Mouse (Mus musculus): ENCODE data around the gene Caly. TPM values are rescaled to one million over a fixed set of nuclear protein-coding genes. Genes with fewer than 3 reads are reported as not detected.

Caly gene
- total RNA-seq, 2 experiments from 2014 or later, result not detected

DNA sequence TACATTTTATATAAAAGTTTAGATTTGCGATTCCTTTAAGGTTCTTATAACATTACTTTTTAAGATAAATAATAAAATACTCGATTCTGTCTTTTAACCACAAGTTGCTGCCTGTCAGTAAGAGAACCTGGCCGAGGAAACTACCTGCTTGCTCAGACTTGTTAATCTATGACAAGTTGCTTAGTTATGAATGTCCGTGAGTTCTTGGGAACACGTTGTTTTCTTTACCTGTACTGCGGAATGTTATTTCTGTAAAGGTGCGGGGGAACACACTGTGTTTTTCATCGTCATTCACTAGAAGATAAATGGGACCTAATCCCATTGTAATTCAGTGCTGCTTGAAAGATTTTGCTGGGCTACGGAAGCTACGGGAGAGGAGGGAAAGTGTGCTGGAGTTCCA, 8.3 kb upstream of the Caly start:
- no peak for DNase-seq (ENCODE audit: low spot score in 2 of 2)

- no peak for DNase-seq (ENCODE audit: low spot score in 2 of 2)
Observed at GRCm38 (mm10) chr7:140081408-140082241, 723 bp downstream of the Caly start.

- DNase-seq (ENCODE audit: low spot score in 2 of 2), result peak in 1 of 2 experiments; percentile 37
Observed at GRCm38 (mm10) chr7:140080503-140081156, 1.7 kb downstream of the Caly start.

DNA sequence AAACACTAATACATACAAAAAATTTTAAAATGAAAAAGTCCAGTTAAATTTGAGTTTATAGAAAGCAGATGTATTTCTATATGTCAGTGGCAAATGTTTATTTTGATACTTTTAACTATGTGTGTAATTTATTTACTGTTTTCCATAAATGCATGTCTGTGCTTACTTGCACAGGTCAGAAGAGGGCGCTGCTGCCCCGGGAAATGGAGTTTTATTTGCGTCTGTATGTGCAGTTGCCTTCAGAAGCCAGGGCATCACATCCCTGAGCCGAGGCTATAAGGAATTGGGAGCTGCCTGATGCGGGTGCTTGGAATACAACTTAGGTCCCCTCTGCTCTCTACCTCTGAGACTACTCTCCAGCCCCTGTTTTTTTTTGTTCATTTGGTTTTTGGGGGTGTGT, 3.6 kb downstream of the Caly start:
- DNase-seq (ENCODE audit: low spot score in 2 of 2), result peak in 1 of 2 experiments; percentile 40

DNA sequence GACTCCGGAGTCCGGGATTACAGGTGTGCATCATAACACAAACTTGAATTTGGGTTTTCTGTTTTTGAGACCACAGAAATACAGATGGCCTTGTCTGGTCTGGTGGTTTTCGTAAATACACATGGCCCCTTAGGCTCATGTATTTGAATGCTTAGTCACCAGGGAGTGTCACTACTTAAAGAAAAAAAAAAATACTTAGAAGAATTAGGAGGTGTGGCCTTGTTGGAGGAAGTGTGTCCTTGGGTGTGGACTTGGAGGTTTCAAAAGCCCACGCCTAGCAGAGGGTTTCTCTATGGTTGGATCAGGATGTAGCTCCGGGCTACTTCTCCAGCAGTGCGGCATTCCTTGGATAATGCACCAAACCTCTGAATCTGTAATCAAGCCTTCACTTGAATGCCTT, 4.7 kb downstream of the Caly start:
- no peak for DNase-seq (ENCODE audit: low spot score in 2 of 2)

DNA sequence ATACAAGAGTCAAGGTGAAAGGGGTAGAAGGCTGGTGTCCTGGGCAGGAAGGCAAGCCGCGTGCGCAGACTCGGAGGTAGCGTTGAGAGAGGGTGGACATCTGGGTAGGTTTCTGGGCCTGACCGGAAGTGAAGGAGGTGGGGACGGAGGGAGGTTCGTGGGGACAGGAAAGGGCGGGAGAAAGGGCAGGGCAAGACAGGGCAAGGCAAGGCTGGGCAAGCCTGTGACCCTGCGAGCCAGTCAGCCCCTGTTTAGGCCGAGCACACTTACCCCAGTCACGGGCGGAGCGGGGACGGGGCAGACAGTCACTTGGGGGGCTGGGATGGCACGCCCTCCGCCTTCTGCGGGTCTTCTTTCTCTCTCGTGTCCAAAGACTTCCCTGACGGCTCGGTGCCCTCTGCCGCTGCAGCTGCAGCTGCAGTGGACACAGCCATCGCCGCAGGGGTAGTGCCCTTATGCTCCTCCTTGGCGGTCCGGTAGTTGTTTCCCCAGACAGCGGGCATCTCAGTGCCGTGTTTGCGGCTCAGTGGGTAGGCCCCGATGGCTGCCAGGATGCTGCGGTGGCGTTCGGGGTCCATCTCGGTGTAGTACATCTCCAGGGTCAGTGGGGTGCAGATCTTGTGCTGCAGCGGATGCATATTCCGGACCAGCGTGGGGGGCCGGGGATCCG, 12.2 kb downstream of the Caly start:
- DNase-seq (ENCODE audit: low spot score in 2 of 2), result no peak

- DNase-seq (ENCODE audit: low spot score in 2 of 2), result no peak
Observed at GRCm38 (mm10) chr7:140067397-140067796, 15.0 kb downstream of the Caly start.

DNA sequence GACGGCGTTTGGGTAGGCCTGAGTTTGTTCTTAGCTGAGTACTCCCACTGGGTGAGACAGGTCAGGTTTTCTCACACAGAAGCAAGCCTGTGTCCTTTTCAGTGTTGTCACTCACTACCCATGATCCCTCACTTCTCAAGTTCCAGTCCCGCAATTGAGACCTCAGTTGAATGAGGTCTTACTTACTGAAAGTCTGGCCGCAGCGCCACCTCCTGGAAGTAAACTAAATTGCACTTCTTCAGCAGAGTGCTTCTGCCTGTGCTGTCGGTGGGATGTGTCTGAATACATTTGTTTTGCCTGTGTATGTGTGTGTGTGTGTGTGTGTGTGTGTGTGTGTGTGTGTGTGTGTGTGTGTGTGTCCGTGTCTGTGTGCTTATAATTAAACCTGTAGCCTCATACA, 19.3 kb downstream of the Caly start:
- peak; percentile 31 to 59 for DNase-seq (ENCODE audit: low spot score in 2 of 2)

- DNase-seq (ENCODE audit: low spot score in 2 of 2), result no peak
Observed at GRCm38 (mm10) chr7:140062307-140062706, 20.0 kb downstream of the Caly start.

- DNase-seq (ENCODE audit: low spot score in 2 of 2), result no peak
Observed at GRCm38 (mm10) chr7:140061832-140062130, 20.6 kb downstream of the Caly start.

DNA sequence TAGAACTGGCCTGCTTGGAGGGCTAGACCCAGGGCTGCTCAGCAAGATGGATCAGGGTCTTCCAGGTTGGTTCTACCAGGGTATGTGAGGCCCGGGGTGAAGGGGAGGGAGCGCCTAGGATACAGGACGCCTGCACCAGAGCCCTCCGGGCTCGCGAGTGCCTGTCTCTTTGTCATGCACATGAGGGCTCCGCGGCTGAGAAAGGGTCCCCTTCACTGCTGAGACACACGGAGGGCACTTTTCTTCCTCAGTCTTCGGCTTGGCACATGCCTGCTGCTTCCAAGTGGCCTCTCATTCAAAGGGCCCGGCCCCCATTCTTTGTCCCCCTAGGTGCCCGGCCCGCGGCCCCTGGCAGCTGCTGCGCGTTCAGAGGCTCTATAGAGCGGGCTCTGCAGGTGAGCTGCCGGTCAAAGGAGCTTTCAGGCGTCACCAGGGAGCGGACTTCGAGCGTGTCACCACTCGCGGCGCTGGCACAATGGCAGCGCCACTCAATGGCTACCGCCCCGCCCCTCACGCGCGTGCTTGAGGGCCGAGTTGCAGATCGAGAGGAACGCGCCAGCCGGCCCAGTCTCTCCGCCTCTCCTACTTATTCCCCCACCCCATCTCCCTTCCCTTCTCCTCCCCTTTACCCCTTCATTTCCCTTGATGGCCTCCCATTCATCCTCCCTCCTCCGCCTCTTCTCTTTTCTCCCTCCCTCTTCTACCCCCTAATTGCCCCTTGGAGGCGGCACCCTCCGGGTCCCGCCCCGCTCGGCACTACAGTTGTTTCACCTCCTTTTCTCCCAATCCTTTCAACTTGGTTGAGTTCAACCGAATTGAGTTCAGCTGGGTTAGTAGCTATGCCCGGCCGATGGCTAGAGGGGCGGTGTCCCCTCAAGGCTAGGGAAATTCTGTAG, 21.2 kb downstream of the Caly start:
- DNase-seq (ENCODE audit: low spot score in 2 of 2), result no peak

DNA sequence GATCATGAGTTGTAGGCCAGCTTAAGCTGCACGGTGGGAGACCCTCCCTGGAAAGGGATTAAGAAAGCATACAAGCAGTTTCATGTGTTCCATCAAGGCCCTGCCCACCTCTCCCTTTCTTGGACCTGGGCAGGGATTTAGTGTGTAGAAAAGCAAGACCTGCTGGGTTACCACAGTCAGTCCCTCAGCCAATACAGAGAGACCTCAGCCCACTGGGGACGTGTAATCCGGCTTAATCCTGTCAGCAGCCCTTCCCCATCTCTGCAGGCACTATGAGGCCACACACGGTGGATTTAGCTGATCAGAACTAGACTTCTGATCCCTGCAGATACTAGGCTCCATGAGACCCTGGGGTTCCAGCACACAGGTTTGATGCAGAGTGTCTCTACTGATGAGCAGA, 22.7 kb downstream of the Caly start:
- no peak for DNase-seq (ENCODE audit: low spot score in 2 of 2)

- no peak for DNase-seq (ENCODE audit: low spot score in 2 of 2)
Observed at GRCm38 (mm10) chr7:140058528-140058927, 23.8 kb downstream of the Caly start.

DNA sequence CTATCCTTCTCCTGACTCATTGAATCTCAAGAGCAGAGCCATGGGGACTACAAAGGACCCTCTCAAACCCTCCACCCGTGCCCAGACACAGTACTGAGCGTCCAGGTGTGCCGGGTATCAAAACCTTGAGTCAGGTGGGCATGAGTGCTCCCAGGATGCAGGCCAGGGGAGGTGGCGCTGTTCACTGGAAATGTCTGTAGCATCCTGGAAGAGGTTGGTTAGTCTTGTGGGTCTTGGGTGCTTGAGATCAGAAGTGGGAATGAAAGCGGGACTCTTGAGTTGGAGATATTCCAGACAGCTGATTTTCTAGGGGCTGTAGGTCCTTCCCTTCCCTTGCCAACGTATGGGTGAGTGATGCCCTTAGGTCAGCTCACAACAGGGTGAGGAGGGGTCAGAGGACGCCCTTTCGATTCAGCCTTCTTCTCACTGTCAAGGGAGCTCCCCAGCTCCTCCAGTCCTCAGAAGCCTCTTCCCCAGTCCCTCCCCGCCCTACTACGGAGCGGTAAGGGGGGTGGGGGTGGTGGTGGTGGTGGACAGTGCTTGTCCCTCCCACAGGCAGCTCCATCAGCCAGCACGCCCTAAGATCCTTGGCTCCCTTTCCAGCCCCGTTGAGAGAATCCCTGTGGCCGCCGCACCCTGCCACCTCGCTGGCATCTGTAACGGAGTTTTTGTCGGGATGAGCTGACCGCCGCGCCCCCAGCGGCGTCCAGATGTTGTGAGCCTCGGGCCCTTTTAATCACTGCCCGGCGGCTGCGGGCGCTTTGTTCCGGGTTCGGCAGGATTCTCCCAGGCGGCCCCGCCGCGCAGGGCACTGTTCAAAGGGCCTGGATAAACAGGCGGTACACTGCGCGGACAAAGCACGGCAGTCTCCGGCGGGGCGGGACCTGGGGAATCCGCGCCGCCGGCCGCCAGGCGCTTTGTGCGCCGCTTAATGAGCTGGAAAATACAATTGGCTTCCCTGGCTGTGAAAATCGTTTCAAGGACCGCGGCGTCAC, 24.6 kb downstream of the Caly start:
- peak in 1 of 2 experiments; percentile 22 for DNase-seq (ENCODE audit: low spot score in 2 of 2)

GRCm38 (mm10) chr7:140054124-140054523, 28.2 kb downstream of the Caly start:
- DNase-seq (ENCODE audit: low spot score in 2 of 2), result no peak

- DNase-seq (ENCODE audit: low spot score in 2 of 2), result peak in 1 of 2 experiments; percentile 29
Observed at GRCm38 (mm10) chr7:140049115-140049689, 33.1 kb downstream of the Caly start.

DNA sequence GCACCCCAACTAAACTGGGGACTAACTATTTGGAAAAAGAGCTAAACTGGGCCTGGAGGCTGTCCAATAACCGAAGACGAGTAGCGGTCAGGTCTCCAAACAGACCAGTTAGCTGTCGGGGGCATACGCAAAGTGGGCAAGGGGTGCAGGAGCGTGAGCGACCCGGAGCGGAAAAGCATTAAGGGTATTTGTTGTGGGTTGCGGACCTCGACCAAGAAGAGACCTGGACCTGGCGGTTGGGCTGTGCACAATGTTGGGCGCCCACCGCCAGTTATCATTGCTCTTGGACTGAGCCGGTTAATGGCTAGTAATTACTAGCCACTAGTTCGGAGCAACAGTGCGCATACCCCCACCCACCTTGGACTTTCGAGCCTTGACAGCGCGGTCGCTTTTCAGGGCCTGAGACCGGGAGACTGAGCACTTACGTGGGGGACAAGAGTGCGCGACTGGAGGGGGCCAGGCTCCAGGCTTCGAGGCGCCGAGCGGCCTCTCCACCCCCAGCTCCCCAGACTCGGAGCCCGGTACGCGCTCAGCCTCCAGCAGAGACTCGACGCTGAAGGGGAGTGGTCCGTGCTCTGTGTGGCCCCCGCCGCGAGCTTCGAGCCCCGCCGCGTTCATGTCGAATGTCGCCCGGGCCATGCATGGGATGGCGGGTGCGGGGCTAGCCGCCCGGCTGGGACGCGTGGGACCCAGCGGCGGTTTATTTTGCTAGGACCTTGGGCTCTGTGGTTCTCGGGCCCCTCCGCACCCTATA, 33.8 kb downstream of the Caly start, which contains the start of gene Msx3:
Gene Msx3, minus strand, starts transcription at position 729 of the 754 bp plus-strand sequence.
- DNase-seq (ENCODE audit: low spot score in 2 of 2), result no peak

DNA sequence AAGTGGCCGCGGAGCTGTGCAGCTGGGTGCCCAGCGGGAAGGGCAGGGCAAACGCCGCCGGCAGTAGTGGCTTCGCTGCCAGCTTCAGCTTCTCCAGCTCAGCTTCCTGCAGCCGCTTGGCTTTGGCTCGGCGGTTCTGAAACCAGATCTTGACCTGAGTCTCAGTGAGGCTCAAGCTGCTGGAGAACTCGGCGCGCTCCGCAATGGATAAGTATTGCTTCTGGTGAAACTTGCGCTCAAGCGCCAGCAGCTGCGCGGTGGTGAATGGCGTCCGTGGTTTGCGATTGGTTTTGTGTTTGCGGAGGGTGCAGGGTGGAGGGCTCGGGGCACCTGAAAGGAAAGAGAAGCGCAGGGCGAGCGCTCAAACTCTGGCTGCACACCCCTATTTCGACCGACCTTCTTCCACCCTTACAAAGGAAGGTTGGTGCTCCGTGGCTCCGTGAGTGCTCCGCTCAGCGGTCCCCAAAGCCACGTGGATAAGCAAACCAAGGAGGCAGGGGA, 34.5 kb downstream of the Caly start:
- no peak for DNase-seq (ENCODE audit: low spot score in 2 of 2)

DNA sequence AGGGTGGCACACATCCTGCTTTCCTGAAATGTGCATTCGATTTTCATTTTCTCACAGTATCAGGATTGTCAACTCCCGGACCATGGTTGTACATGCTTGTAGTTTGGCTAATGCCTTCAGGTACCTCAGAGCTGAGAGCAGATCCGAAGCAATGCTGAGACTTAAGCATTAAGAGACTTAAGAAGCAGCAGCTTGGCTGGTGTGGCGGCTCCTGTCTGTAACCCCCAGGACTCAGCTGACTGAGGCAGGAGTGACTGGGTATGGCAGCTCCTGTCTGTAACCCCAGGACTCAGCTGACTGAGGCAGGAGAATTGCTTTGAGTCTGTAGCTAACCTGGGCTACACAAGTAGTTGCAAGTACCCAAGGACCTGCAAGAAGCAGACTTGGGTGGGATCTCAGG, 36.8 kb downstream of the Caly start:
- no peak for DNase-seq (ENCODE audit: low spot score in 2 of 2)

Measured in gastrocnemius, postnatal 4 days (tissue).